8 mouse cellular contexts compared by ENCODE assay signal in genomic region chr11:72314151-72314895, GRCm38 (mm10). TPM values are rescaled to one million over a fixed set of nuclear protein-coding genes. Genes with fewer than 3 reads are reported as not detected.
A peak's percentile ranks its signal among the peaks of the same experiment; 100 is the strongest.
DNase-seq lines count a peak whose midpoint lies in the region; ATAC-seq and TF ChIP-seq lines count a peak whose summit lies in the region.

Fbxo39 (plus strand) TSS chr11:72314444.

- no peak for DNase-seq in heart, adult 9 months (ENCODE audit: low spot score in 2 of 2)
- DNase-seq in Muller cell, postnatal 12 days (ENCODE audit: inconsistent ontology term) = peak; percentile 22
- peak; percentile 24 for DNase-seq in forebrain, postnatal 0 days
- no peak for DNase-seq in limb, embryonic 14.5 days (ENCODE audit: low spot score)
- DNase-seq in kidney, adult 9 months = no peak
- no peak for DNase-seq in adipocyte (ENCODE audit: low spot score)

- H3K27me3 ChIP-seq in heart, embryonic 15.5 days = peaks cover 39% of the 10 kb centered on the region
- H3K27me3 ChIP-seq in forebrain, postnatal 0 days (ENCODE audit: insufficient read depth, low read length) = peaks cover 8% of the 10 kb centered on the region; the same call in 1 of the 2 replicates
- H3K27me3 ChIP-seq in limb, embryonic 14.5 days (ENCODE audit: control insufficient read depth, insufficient read depth, low read length) = peaks cover 26% of the 10 kb centered on the region
- H3K27me3 ChIP-seq in stomach, embryonic 16.5 days (ENCODE audit: control insufficient read depth, insufficient read depth, low read length) = peaks cover 17% of the 10 kb centered on the region

- 11% methylated on average over 42 of the region's 42 CpGs for WGBS in heart, embryonic 15.5 days
- 14% methylated on average over 40 of the region's 42 CpGs for WGBS in forebrain, postnatal 0 days
- WGBS in limb, embryonic 14.5 days = 10% methylated on average over 42 of the region's 42 CpGs
- 9% methylated on average over 42 of the region's 42 CpGs for WGBS in stomach, embryonic 16.5 days

- peak within 1 kb of the TSS; percentile 54 for H3K4me2 ChIP-seq in heart, embryonic 15.5 days
- H3K4me2 ChIP-seq in forebrain, postnatal 0 days (ENCODE audit: low read depth) = peak within 1 kb of the TSS; percentile 59
- peak within 1 kb of the TSS; percentile 30; the same call in 1 of the 2 replicates for H3K4me2 ChIP-seq in limb, embryonic 14.5 days (replicated peaks; ENCODE audit: low read depth, low read length, severe bottlenecking)
- H3K4me2 ChIP-seq in stomach, embryonic 16.5 days (ENCODE audit: low read depth, low read length) = peak within 1 kb of the TSS; percentile 49

- no peak for ATAC-seq in heart, embryonic 15.5 days (replicated peaks; ENCODE audit: insufficient number of reproducible peaks, insufficient read depth, low FRiP score, low read depth)
- ATAC-seq in forebrain, postnatal 0 days = no peak
- no peak for ATAC-seq in limb, embryonic 14.5 days (ENCODE audit: low FRiP score, low read depth)
- no peak for ATAC-seq in stomach, embryonic 16.5 days (ENCODE audit: insufficient read depth, low FRiP score)

- H3K9ac ChIP-seq in heart, embryonic 15.5 days = 0 out of 2 replicates have a peak within 1 kb of the TSS, but pooled peaks have one; percentile 0
- peak within 1 kb of the TSS; percentile 43 for H3K9ac ChIP-seq in forebrain, postnatal 0 days
- no peak within 1 kb of the TSS for H3K9ac ChIP-seq in limb, embryonic 14.5 days (ENCODE audit: low read depth, low read length, severe bottlenecking)
- H3K9ac ChIP-seq in stomach, embryonic 16.5 days (ENCODE audit: low read length) = peak within 1 kb of the TSS; percentile 37

- no peaks in the 10 kb centered on the region for H3K9me3 ChIP-seq in heart, embryonic 15.5 days (replicated peaks)
- H3K9me3 ChIP-seq in forebrain, postnatal 0 days (ENCODE audit: low read length) = no peaks in the 10 kb centered on the region
- H3K9me3 ChIP-seq in limb, embryonic 14.5 days (ENCODE audit: control insufficient read depth, low read length) = no peaks in the 10 kb centered on the region
- H3K9me3 ChIP-seq in stomach, embryonic 16.5 days (replicated peaks; ENCODE audit: control insufficient read depth, low read length) = no peaks in the 10 kb centered on the region

- no peak within 1 kb of the TSS for H3K27ac ChIP-seq in heart, embryonic 15.5 days
- no peak within 1 kb of the TSS for H3K27ac ChIP-seq in forebrain, postnatal 0 days (ENCODE audit: low read depth, low read length)
- H3K27ac ChIP-seq in limb, embryonic 14.5 days (replicated peaks; ENCODE audit: low read depth, low read length) = no peak within 1 kb of the TSS
- no peak within 1 kb of the TSS for H3K27ac ChIP-seq in stomach, embryonic 16.5 days (ENCODE audit: low read length)

- no peak for TF ChIP-seq POLR2A in limb, embryonic 14.5 days (IDR thresholded peaks at IDR 0.05; ENCODE audit: borderline replicate concordance, extremely low read depth, insufficient read depth, insufficient read length)

- H3K36me3 ChIP-seq in heart, embryonic 15.5 days = 0 out of 2 replicates have a peak, but pooled peaks cover 3% of the 10 kb centered on the region
- H3K36me3 ChIP-seq in forebrain, postnatal 0 days (ENCODE audit: insufficient read depth) = no peaks in the 10 kb centered on the region
- no peaks in the 10 kb centered on the region for H3K36me3 ChIP-seq in limb, embryonic 14.5 days (ENCODE audit: control insufficient read depth, insufficient read depth, low read length)
- H3K36me3 ChIP-seq in stomach, embryonic 16.5 days (ENCODE audit: control insufficient read depth, insufficient read depth, low read length) = no peaks in the 10 kb centered on the region

- peak within 1 kb of the TSS; percentile 30 for H3K4me3 ChIP-seq in heart, embryonic 15.5 days
- peak within 1 kb of the TSS; percentile 35 for H3K4me3 ChIP-seq in forebrain, postnatal 0 days (ENCODE audit: low read depth, low read length)
- peak within 1 kb of the TSS; percentile 17 for H3K4me3 ChIP-seq in limb, embryonic 14.5 days (replicated peaks; ENCODE audit: low read length)
- peak within 1 kb of the TSS; percentile 17 for H3K4me3 ChIP-seq in stomach, embryonic 16.5 days (replicated peaks; ENCODE audit: low read length)

- H3K4me1 ChIP-seq in heart, embryonic 15.5 days (replicated peaks) = peaks cover 5% of the 10 kb centered on the region; the same call in 1 of the 2 replicates
- no peaks in the 10 kb centered on the region for H3K4me1 ChIP-seq in forebrain, postnatal 0 days (ENCODE audit: insufficient read depth)
- no peaks in the 10 kb centered on the region for H3K4me1 ChIP-seq in limb, embryonic 14.5 days (ENCODE audit: control insufficient read depth, insufficient read depth, low read length)
- peaks cover 3% of the 10 kb centered on the region; the same call in 1 of the 2 replicates for H3K4me1 ChIP-seq in stomach, embryonic 16.5 days (ENCODE audit: control insufficient read depth, insufficient read depth, low read length)

- no peak for TF ChIP-seq CTCF in forebrain, postnatal 0 days (IDR thresholded peaks at IDR 0.05; ENCODE audit: low read depth)

RNA-seq across cellular contexts. Expression of gene Fbxo39, which starts in this region (rescaled TPM):
- polyA plus RNA-seq in heart, embryonic 15.5 days (2015; fragmentation: Nextera tagmentation; extraction: Ambion mirVana) = not detected in 2 replicates
- total RNA-seq in forebrain, postnatal 0 days (2014; rRNA removed) = not detected in 2 replicates
- not detected in 2 replicates for polyA plus RNA-seq in forebrain, postnatal 0 days (2015; fragmentation: Nextera tagmentation; extraction: Ambion mirVana)
- polyA plus RNA-seq in limb, embryonic 14.5 days (2012; rRNA removed) = not detected in 2 replicates
- not detected in 2 replicates for polyA plus RNA-seq in limb, embryonic 14.5 days (2014; fragmentation: Nextera tagmentation; extraction: Ambion mirVana)
- not detected in 2 replicates for polyA plus RNA-seq in stomach, embryonic 16.5 days (2015; fragmentation: Nextera tagmentation; extraction: Ambion mirVana)

Comparison
In these comparisons a context has a peak if more than half of its experiments do, and no peak if none do; other contexts are left out.
1. Peak in DNase-seq, H3K4me3 ChIP-seq, H3K9ac ChIP-seq and H3K4me2 ChIP-seq in forebrain, postnatal 0 days; RNA of the gene not detected or under 1 TPM.